Mouse (Mus musculus): Measurements from ENCODE around the gene Fgfr2.

The Fgfr2 gene

DNA sequence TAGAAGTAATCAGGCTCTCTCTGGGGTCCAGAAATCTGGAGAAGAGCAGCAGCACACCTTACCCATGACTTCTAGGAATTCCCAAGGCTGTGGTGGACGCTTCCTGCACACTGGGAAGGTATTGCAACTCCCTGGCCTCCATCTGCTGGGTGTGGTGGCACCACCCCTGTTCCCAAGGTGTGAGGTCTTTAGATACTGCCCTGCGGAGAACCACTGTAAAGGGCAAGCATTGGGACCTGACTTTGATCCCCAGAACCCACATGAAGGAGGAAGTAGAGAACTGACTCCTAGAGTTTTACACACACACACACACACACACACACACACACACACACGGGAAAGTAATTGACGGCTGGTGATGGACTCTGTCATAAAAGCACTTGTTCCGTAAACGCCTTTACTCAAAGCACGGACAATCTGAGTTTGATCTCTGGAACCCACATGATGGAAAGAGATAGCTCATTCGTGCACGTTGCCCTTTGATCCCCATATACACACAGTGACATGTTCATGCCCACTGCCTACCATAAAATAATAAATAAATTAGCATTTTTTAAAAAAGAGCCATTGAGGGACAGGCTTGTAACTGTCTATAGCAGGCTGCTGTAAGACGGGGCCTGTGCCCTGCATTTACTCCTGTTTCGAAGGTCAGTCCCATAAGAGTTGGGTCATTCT lies 478.4 kb downstream of the Fgfr2 start:
- no peak for DNase-seq

- DNase-seq = no peak
Measured at GRCm38 (mm10) chr7:132641606-132642005, 481.5 kb downstream of the Fgfr2 start.

- DNase-seq = no peak
Measured at GRCm38 (mm10) chr7:132640946-132641345, 482.2 kb downstream of the Fgfr2 start.

- peak; percentile 36 for DNase-seq
Measured at GRCm38 (mm10) chr7:132638446-132639087, 484.6 kb downstream of the Fgfr2 start.

- DNase-seq = no peak
Measured at GRCm38 (mm10) chr7:132637292-132637691, 485.9 kb downstream of the Fgfr2 start.

- DNase-seq = no peak
Measured at GRCm38 (mm10) chr7:132631313-132631712, 491.8 kb downstream of the Fgfr2 start.

- DNase-seq = no peak
Measured at GRCm38 (mm10) chr7:132627448-132627847, 495.7 kb downstream of the Fgfr2 start.

- no peak for DNase-seq
Measured at GRCm38 (mm10) chr7:132626174-132626573, 497.0 kb downstream of the Fgfr2 start.

DNA sequence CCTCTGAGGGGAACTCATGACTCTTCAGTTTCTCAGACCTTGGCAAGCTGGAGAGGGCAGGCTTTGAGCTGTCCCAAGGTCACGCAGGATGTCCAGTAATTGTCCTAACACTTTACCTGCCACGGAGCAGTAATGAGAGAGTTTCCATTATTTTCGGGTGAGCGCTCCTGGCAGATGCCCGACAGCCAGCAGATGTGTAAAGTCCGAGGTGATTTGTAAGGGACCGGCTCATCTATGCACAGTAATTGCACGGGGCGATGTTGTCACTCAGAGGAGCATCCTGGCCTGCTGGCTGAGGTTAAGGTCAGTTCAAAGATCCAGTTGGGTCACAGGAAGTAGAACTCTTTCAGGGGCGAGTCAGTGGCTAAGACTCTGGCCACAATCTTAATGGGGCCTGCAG lies 499.0 kb downstream of the Fgfr2 start:
- no peak for DNase-seq

DNA sequence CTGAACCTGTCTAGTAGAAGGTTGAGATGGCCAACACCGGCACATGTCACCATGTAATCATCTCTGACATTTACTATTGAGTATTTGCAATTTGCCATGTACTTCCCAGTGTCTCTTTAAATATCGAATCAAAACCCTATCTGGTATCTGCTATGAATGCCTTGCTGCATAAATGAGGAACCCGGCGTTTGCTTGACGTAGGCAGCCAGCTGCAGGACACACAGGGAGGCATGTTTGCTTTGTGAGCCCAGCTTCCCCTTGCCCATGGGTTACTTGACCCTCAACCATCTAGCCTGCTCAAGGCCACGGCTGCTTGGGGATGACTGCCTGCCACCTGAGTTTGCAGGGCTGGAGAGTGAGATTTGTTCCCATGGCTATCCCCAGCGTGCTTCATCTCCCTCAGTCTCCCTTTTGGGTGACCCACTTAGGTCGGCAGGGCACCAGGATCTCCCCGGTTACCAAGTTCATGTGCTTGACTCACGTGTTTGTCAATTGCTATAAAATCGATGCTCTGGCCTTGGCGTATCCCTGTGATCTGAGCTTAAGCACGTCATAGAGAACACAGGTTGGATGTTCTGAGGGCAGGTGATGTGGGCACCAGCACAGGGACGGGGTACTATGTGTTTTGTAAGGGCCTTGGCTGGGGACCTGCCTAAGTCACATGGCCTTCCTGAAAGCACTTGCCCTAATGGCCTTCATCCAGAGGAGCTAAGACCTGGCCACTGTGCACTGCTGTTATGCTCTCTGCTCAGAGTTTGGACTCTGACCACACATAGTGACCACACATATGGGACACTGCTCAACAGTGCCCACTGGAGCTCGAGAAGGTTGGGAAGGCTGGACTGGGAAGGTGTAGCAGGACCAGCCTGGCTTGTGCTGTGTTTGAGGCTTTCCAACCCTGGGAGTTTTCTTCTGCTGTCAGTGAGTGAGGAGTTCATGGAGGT lies 502.9 kb downstream of the Fgfr2 start:
- no peak for DNase-seq

DNA sequence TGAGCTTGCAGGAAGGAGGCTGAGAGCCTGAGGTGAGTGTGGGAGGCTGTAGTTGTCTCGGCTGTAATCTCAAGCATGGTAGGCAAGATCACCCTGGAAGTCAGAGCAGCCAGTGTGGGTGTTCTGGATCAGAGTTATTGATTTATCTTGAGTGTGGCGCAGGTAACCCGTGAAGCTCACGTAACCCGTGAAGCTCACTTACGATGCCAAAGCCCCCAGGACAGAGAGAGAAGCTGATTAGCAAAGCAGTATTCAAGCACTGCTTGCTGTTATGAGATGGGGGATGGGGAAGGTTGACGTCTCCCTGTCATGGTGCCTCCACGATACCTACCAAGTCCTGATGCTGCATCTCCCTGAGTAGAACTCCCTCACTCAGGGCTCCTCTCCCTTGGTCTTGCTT lies 503.6 kb downstream of the Fgfr2 start:
- DNase-seq = no peak

DNA sequence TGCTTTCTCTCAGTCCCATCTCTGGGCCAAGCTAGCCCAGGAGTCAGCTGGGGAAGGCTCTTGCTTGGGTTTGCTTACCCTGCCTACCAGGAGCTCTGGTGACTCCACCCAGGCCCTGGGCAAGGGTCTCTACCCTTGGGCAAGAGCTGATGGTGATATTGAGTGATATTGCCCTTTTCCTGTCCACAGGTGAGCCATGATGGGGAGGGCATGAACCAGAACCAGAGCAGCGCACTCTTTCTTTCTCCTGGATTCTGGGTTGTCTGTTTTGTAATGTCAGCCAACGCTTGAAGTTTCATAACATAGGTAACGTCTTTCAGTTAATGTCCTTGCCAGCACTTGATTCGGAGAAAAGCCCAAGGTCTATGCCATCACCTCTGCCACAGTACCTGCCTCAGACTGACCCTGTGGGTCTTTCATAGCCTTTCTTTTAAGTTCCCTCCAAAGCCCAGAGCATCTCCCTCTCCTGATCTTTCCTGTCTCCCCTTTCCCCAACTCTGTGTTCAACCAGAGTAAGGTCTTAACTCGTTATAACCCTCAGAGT lies 506.1 kb downstream of the Fgfr2 start:
- no peak for DNase-seq

DNA sequence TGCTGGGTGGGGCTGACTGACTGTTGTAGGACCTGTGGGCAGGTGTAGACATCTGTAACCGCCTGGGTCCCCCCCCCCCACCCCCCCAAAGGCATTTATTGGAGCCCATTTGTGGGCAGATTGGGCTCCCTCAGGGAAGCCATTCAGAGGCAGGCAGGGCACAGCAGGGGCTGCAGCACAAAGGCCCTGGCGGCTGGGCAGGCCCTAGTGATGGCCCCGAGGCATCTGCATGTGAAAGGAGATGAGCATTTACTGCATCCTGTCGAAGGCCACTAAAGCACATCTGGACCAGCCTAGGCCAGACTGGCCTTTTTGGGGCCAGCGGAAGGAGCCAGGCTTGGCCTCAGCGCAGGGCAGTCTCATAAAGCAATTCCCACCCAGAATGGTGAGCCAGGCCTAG lies 506.8 kb downstream of the Fgfr2 start:
- no peak for DNase-seq

- DNase-seq = no peak
Measured at GRCm38 (mm10) chr7:132615346-132615745, 507.8 kb downstream of the Fgfr2 start.

DNA sequence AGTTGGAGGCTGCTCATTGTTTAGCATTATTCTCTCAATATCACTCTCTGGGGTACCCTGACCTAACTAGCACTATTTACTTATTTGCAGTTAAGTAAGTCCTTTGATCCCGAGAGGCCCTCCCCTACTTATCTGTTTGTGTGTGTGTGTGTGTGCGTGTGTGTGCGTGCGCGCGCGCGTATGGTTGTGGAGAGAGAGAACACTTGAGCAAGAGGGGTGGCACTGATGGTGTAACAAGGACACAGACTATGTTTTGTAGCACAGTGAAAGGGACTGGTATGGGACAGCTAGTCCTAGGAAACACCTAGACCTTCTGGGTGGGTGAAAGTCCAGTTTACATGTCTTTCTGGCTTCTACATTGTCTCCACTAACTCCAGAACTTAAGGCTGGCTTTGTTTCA lies 511.6 kb downstream of the Fgfr2 start:
- no peak for DNase-seq

DNA sequence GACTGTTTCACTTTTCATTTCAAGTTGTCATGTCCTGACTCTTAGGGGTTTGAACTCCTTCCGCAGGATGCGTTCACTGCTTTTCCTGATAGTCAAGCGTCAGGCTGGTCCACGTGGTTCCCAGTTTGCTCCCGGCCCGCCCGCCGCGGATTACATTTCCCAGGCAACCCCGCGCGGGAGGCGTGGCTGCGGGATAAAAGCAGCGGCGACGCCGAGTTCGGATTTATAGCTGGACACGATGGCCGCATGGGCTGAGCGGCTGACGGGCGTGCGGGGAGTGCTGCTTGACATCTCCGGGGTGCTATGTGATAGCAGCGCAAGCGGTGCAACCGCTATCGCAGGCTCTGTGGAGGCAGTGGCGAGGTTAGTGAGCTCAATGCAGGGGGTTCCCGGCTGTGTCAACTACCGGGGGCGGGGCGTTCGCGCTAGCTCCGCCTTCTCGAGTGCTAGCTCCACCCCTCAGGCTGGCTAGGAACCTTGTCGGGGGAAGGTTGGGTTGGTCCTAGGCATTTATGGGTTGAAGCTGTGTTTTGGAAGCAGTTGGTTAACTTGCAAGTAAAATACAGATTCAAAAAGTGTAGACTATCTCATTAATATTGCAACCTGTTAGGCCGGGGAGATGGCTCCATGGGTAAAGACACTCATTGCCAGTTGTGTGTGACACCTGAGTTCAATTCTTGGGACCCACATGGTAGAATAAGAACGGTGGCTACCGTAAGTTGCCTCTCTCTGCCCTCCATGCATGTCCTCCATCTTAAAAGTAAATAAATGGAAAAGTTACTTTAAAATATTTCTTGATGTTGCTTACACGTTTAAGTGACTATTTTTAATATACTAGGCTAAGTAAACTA lies 512.5 kb downstream of the Fgfr2 start, which contains the start of gene Lhpp:
TSS of gene Lhpp (plus strand) at position 171 of the 851 bp plus-strand sequence.
- DNase-seq = peak; percentile 36

- DNase-seq = no peak
Measured at GRCm38 (mm10) chr7:132608316-132609020, 514.7 kb downstream of the Fgfr2 start.

- DNase-seq = no peak
Measured at GRCm38 (mm10) chr7:132605689-132606088, 517.5 kb downstream of the Fgfr2 start.

DNA sequence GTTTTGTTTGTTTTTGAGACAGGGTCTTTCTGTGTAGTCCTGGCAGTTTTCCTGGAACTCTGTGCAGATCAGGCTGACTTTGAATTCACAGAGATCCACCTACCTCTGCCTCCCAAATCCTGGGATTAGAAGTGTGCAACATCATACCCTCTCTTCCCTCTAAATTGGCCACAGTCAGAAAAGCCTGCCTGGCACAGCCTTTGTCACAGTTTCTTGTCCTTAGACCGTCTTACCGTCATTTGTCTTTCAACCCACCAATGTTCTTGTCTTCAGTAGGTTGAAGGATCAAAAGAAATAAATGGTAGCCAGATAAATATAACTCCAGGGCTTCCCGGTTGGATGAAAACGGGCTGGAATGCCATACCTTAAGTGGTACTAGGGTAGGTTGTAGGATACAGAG lies 518.4 kb downstream of the Fgfr2 start:
- DNase-seq = no peak

DNA sequence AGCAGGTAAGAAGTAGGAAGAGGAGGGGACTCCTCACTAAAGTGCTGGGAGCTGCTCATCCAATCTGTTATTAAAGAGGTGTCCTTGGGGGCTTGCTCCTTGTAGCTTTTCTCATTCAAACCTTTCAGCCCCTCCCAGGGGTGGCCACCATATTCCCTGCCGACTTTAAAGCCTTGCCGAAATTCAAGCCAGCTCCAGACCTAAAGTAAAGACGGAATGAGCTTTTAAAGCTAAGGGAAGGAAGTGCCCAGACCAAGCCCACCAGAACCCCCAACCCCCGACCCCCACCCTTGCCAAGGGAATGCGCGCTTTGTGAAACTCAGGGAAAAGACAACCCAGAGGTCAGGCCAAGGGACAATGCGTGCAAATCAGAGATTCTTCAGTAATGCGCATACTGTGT lies 522.2 kb downstream of the Fgfr2 start:
- no peak for DNase-seq

DNA sequence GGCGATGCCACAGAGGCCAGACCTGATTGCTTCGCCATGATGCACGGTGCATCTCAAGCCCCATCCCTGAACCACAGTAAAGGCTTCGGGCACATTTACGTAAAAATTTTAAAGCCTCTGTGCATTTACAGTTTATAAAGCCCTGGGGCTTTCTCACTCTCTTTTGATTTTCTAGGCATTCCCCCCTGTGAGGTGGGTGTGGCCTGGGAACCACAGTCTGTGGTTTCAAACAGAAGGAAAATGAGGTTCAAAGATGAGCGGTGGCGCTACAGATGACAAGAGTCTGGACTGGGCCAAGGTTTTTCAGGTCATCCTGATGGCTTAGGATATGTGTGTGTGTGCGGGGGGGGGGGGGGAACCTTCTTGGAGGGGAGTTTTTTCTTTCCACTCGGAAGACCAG lies 523.1 kb downstream of the Fgfr2 start:
- DNase-seq = no peak

All from cerebellum, adult 11 months (tissue).